20 mouse cellular contexts compared by ENCODE assay signal in the genomic region with DNA sequence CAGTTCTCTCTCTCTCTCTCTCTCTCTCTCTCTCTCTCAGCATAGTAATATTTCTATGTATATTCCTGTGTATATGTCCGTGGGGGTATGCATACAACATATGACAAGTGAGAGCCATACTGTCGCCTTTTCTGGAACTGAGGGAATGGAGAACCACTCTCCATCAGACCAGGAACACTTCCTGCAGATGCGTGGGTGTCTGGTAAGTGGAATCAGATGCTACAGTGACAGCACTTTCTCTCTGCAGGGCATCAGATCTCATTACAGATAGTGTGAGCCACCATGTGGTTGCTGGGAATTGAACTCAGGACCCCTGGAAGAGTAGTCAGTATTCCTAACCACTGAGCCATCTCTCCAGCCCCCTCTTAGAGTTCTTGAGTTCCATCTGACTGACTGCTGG.
"Had no signal": no experiment of that assay in that cellular context is flagged by ENCODE, and none has a peak within 500 bp of the region (broad histone marks: within the 10 kb centered on the region; RNA-seq: fewer than 3 reads in every experiment).

No protein-coding gene starts in this region.

- ATAC-seq: forebrain, embryonic 13.5 days; forebrain, embryonic 14.5 days; forebrain, embryonic 15.5 days; forebrain, embryonic 16.5 days; forebrain, postnatal 0 days had no signal

- DNase-seq: cerebellum, adult 8-10 months; cerebellum, adult 9-10 months; cerebellum, postnatal 10 days; cerebellum, postnatal 14 days; cerebellum, postnatal 25 days; cerebellum, postnatal 36 days; embryo, embryonic 11 days; forebrain, postnatal 0 days; gastrocnemius, adult 2 months; gastrocnemius, postnatal 10 days; gastrocnemius, postnatal 14 days; gastrocnemius, postnatal 25 days; gastrocnemius, postnatal 36 days; heart, adult 11 months; heart, adult 18-20 months; heart, adult 2 months had no signal
